Mouse (Mus musculus) layer of hippocampus, postnatal 25 days (tissue): ENCODE results near the gene Tapbpl. TPM values are rescaled to one million over a fixed set of nuclear protein-coding genes. Genes with fewer than 3 reads are reported as not detected.
"Not testable (repeated sequence)": the region's sequence is repeated elsewhere in the genome, so short reads cannot be mapped to it uniquely, and the experiment has no call there.

Experiments used
- DNase-seq, 2 experiments: peaks; one replicate each; pipeline ENCODE4 v3.0.0; 2022; ENCODE audit warnings: mixed read lengths in 2 of 2, low spot score in 1 of 2; ENCODE audit errors: extremely low spot score in 1 of 2
- total RNA-seq, 2 experiments: library from RNA; stranded (reverse); gene quantifications; 2 replicates each; pipeline ENCODE4 v1.2.3; 2021

Tapbpl gene
- 1 to 10 TPM; 2.5 to 3.3 TPM for total RNA-seq

GRCm38 (mm10) chr6:125231117-125232044, at the start of gene Tapbpl:
Gene Tapbpl, minus strand, starts transcription at chr6:125231860.
- peak; percentile 25 to 36 for DNase-seq

- DNase-seq: no peak
Observed at GRCm38 (mm10) chr6:125279729-125280128, 48.1 kb upstream of the Tapbpl start.

- DNase-seq: peak in 1 of 2 experiments; percentile 36
Observed at GRCm38 (mm10) chr6:125274841-125275563, 43.3 kb upstream of the Tapbpl start.

- no peak for DNase-seq
Observed at GRCm38 (mm10) chr6:125272228-125272785, 40.6 kb upstream of the Tapbpl start.

GRCm38 (mm10) chr6:125271455-125272227, 40.0 kb upstream of the Tapbpl start:
- DNase-seq: peak; percentile 80 to 94

GRCm38 (mm10) chr6:125268799-125269198, 37.1 kb upstream of the Tapbpl start:
- DNase-seq: no peak

- DNase-seq: no peak
Observed at GRCm38 (mm10) chr6:125267469-125267868, 35.8 kb upstream of the Tapbpl start.

- DNase-seq: not testable (repeated sequence)
Observed at GRCm38 (mm10) chr6:125266600-125266999, 34.9 kb upstream of the Tapbpl start.

- no peak for DNase-seq
Observed at GRCm38 (mm10) chr6:125266091-125266490, 34.4 kb upstream of the Tapbpl start.

- DNase-seq: no peak
Observed at GRCm38 (mm10) chr6:125265239-125265638, 33.6 kb upstream of the Tapbpl start.

- DNase-seq: no peak
Observed at GRCm38 (mm10) chr6:125264219-125264618, 32.6 kb upstream of the Tapbpl start.

GRCm38 (mm10) chr6:125260006-125260555, 28.4 kb upstream of the Tapbpl start:
- DNase-seq: no peak

GRCm38 (mm10) chr6:125256222-125256966, 24.7 kb upstream of the Tapbpl start:
- no peak for DNase-seq

- DNase-seq: no peak
Observed at GRCm38 (mm10) chr6:125255516-125256044, 23.9 kb upstream of the Tapbpl start.

GRCm38 (mm10) chr6:125253863-125254715, 22.4 kb upstream of the Tapbpl start:
- DNase-seq: no peak

GRCm38 (mm10) chr6:125252711-125253110, 21.1 kb upstream of the Tapbpl start:
- DNase-seq: no peak

- no peak for DNase-seq
Observed at GRCm38 (mm10) chr6:125252285-125252684, 20.6 kb upstream of the Tapbpl start.

- no peak for DNase-seq
Observed at GRCm38 (mm10) chr6:125244551-125244950, 12.9 kb upstream of the Tapbpl start.
